Mouse (Mus musculus) kidney, postnatal 14 days (tissue): ENCODE data around the gene Gm44.
"Not testable (repeated sequence)": the region's sequence is repeated elsewhere in the genome, so short reads cannot be mapped to it uniquely, and the experiment has no call there.

Experiments used
- DNase-seq: peaks from one replicate; pipeline ENCODE4 v3.0.0; 2022; ENCODE audit warnings: mixed read lengths

Gene Gm44

GRCm38 (mm10) chrX:90891842-90892241 lies at the start of gene Gm44:
Gene Gm44, plus strand, starts transcription at chrX:90892142.
- DNase-seq: no peak

GRCm38 (mm10) chrX:90927989-90928388 lies 36.0 kb downstream of the Gm44 start:
- no peak for DNase-seq

- not testable (repeated sequence) for DNase-seq
Measured at GRCm38 (mm10) chrX:90938211-90938610, 46.3 kb downstream of the Gm44 start.
